ENCODE assay signal across 8 mouse cellular contexts in the genomic region with DNA sequence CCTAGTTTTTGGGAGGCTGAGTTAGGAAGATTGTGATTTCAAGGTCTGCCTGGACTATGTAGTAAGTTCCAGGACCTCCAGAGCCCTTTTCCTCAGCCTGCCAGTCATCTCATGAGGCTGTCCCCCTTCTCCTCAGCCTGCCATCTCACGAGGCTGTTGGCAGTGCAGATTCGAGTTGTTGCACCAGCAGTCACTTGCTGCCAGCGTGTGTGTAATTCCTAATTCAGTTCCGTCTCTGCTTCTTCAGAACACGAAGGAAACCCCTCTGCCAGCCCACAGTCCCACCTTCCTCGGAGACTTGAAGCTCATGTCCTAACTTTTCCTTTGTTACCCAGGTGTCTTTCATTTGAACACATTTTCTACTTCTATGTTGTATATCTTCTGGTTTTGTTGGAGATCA.
"Had no signal": no experiment of that assay in that cellular context is flagged by ENCODE, and none has a peak within 500 bp of the region (broad histone marks: within the 10 kb centered on the region; RNA-seq: fewer than 3 reads in every experiment).

No protein-coding gene starts in this region.

- H3K9ac ChIP-seq: limb, embryonic 13.5 days; liver, embryonic 14.5 days; midbrain, embryonic 13.5 days; neural tube, embryonic 15.5 days had no signal

- H3K36me3 ChIP-seq: limb, embryonic 13.5 days; midbrain, embryonic 13.5 days; neural tube, embryonic 15.5 days had no signal

- H3K9me3 ChIP-seq: limb, embryonic 13.5 days; midbrain, embryonic 13.5 days; neural tube, embryonic 15.5 days had no signal

- H3K27ac ChIP-seq: limb, embryonic 13.5 days; liver, embryonic 14.5 days; midbrain, embryonic 13.5 days; neural tube, embryonic 15.5 days; stomach, postnatal 0 days had no signal

- ATAC-seq: midbrain, embryonic 13.5 days had no signal

- H3K27me3 ChIP-seq: limb, embryonic 13.5 days; midbrain, embryonic 13.5 days; neural tube, embryonic 15.5 days had no signal

- H3K4me3 ChIP-seq: limb, embryonic 13.5 days; midbrain, embryonic 13.5 days; neural tube, embryonic 15.5 days had no signal

- H3K4me2 ChIP-seq: limb, embryonic 13.5 days; midbrain, embryonic 13.5 days; neural tube, embryonic 15.5 days had no signal

- DNase-seq: lung, adult 18-20 months; lung, postnatal 36 days; thymus, postnatal 4 days had no signal
